Mouse (Mus musculus): ENCODE measurements around the gene Epb41l1. TPM values are rescaled to one million over a fixed set of nuclear protein-coding genes. Genes with fewer than 3 reads are reported as not detected.
A peak's percentile ranks its signal among the peaks of the same experiment; 100 is the strongest.

The Epb41l1 gene
- total and polyA plus RNA-seq, 3 experiments, result 0.09 to 8.4 (median 0.44) TPM

DNA sequence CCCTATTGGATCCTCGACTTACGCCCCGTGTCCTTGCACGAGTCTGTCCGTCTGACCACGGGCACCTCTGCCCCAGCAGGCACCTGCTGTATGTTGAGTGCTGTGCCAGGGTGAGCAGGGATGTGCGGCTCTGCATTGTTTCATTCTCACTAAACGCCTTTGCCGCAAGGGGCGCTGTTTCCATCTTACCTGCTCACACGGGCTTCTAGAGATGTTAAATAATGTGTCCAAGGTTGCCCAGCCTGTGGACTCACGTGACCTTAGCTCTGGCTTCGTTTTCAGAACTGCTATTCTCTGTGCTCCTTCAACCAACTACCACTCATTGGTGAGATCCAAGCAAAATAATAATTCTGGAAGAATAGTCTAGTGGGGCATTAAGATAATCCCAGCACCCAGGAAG, 61.6 kb downstream of the Epb41l1 start:
- Histone ChIP-seq H3K4me3 (ENCODE audit: low read depth, low read length) (no peak overlapping the region), H3K4me1 (ENCODE audit: insufficient read depth, low read depth, low read length) (no peaks in the 10 kb centered on the region), H3K36me3 (replicated peaks) (no peaks in the 10 kb centered on the region), H3K9me3 (replicated peaks) (no peaks in the 10 kb centered on the region; the same call in 1 of the 2 replicates), H3K27me3 (ENCODE audit: insufficient read depth, low read length) (peaks cover 41% of the 10 kb centered on the region)
- DNase-seq (ENCODE audit: low spot score), result no peak
- TF ChIP-seq POLR2AphosphoS5 (IDR thresholded peaks at IDR 0.05; ENCODE audit: insufficient replicate concordance, low read depth, low read length), result no peak
- peak; percentile 54 for TF ChIP-seq CTCF (IDR thresholded peaks at IDR 0.05; ENCODE audit: low read depth, low read length)
- ATAC-seq (ENCODE audit: extremely low read depth, insufficient number of reproducible peaks, low FRiP score, poor library complexity, severe bottlenecking), result no peak

DNA sequence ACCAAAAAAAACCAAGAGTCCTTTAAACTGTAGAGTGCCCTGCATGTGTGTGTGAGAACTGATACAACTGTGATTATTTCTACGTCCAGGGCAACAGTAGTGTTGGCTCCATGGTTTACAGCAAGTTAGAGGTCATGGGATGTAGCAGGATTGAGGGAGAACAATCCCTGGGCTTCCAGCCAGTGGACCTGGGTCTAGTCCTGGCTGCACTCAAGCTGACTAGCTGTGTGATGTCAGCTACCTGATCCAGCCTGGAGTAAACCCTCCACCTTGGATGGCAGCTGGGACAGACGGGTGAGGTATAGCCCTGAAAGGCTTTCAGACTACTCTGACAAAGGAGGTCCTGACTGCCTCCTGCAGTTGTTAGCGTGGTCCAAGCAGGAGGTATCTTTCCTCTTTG, 62.1 kb downstream of the Epb41l1 start:
- H3K27me3 ChIP-seq (ENCODE audit: insufficient read depth, low read length), result peaks cover 43% of the 10 kb centered on the region
- no peaks in the 10 kb centered on the region; the same call in 1 of the 2 replicates for H3K9me3 ChIP-seq (replicated peaks)
- no peak overlapping the region for H3K4me3 ChIP-seq (ENCODE audit: low read depth, low read length)
- no peaks in the 10 kb centered on the region for H3K36me3 ChIP-seq (replicated peaks)
- no peak for ATAC-seq (ENCODE audit: extremely low read depth, insufficient number of reproducible peaks, low FRiP score, poor library complexity, severe bottlenecking)
- TF ChIP-seq GATA2 (IDR thresholded peaks at IDR 0.05; ENCODE audit: borderline replicate concordance, low read depth, low read length) (no peak), TAL1 (conservative IDR thresholded peaks at IDR 0.05; ENCODE audit: low read depth, low read length) (no peak), CTCF (IDR thresholded peaks at IDR 0.05; ENCODE audit: low read depth, low read length) (no peak), POLR2AphosphoS5 (IDR thresholded peaks at IDR 0.05; ENCODE audit: insufficient replicate concordance, low read depth, low read length) (no peak), GATA1 (IDR thresholded peaks at IDR 0.05; ENCODE audit: borderline replicate concordance, low read length) (no peak)
- DNase-seq (ENCODE audit: low spot score), result no peak
- no peaks in the 10 kb centered on the region for H3K4me1 ChIP-seq (ENCODE audit: insufficient read depth, low read depth, low read length)

DNA sequence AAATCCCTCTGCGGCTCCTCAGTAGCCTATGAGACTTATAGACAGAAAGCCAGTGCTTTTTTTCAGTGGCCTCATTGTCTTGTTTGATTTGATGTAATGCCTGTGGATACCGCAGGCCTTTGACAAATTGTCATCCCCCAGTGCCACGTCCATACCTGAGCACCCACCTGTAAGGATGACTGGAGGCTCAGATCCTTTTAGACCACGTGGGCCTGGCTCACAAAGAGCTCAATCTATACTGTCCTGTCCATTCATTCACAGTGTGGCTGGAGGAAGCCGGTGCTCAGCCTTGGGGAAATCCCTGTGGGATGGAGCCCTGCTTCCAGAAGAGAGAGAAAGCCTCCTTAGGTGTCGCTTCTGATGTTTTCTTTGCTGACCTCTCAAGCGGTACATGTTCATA, 62.5 kb downstream of the Epb41l1 start:
- H3K4me3 ChIP-seq (ENCODE audit: low read depth, low read length), result no peak overlapping the region
- H3K4me1 ChIP-seq (ENCODE audit: insufficient read depth, low read depth, low read length), result no peaks in the 10 kb centered on the region
- ATAC-seq (ENCODE audit: extremely low read depth, insufficient number of reproducible peaks, low FRiP score, poor library complexity, severe bottlenecking) (no peak), DNase-seq (ENCODE audit: low spot score) (no peak)
- H3K36me3 ChIP-seq (replicated peaks), result no peaks in the 10 kb centered on the region
- TF ChIP-seq POLR2AphosphoS5 (IDR thresholded peaks at IDR 0.05; ENCODE audit: insufficient replicate concordance, low read depth, low read length), result no peak
- no peak for TF ChIP-seq CTCF (IDR thresholded peaks at IDR 0.05; ENCODE audit: low read depth, low read length)
- no peak for TF ChIP-seq GATA2 (IDR thresholded peaks at IDR 0.05; ENCODE audit: borderline replicate concordance, low read depth, low read length)
- TF ChIP-seq GATA1 (IDR thresholded peaks at IDR 0.05; ENCODE audit: borderline replicate concordance, low read length), result no peak
- TF ChIP-seq TAL1 (conservative IDR thresholded peaks at IDR 0.05; ENCODE audit: low read depth, low read length), result no peak
- no peaks in the 10 kb centered on the region; the same call in 1 of the 2 replicates for H3K9me3 ChIP-seq (replicated peaks)
- peaks cover 39% of the 10 kb centered on the region for H3K27me3 ChIP-seq (ENCODE audit: insufficient read depth, low read length)

DNA sequence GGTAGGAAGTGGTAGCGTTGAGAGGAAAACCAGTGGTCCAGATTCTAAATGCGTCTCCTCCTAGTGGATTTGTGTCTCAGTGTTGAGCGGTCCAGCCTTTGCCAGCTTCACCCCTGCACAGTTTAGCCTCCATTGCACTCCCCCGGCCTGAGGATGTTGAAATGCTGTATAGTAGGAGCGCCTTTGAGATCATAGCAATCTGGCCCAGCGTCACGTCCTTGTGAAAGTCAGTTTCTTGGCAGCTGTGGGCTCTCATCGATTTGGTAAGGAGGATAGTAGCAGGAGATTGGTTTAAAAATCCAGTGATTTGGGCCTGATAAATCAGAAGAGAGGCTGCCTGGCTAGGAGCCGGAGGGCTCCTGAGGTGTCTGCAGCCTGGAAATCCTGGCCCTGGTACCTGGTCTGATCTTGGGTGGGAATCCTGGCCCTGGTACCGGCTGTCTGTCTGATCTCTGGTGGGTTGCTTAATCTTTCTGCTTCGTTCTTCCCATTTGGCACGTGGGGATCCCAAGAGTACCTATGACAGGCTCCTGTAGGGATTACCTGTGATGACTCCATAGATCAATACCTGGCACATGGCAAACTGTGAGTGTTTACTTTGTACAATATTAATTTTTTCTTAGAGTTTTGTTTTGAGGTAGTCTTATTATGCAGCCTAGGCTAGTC, 65.5 kb downstream of the Epb41l1 start:
- H3K36me3 ChIP-seq (replicated peaks), result no peaks in the 10 kb centered on the region
- no peak overlapping the region for H3K4me3 ChIP-seq (ENCODE audit: low read depth, low read length)
- no peaks in the 10 kb centered on the region for H3K4me1 ChIP-seq (ENCODE audit: insufficient read depth, low read depth, low read length)
- H3K27me3 ChIP-seq (ENCODE audit: insufficient read depth, low read length), result peaks cover 24% of the 10 kb centered on the region
- no peak for TF ChIP-seq CTCF (IDR thresholded peaks at IDR 0.05; ENCODE audit: low read depth, low read length)
- no peak for TF ChIP-seq GATA2 (IDR thresholded peaks at IDR 0.05; ENCODE audit: borderline replicate concordance, low read depth, low read length)
- TF ChIP-seq TAL1 (conservative IDR thresholded peaks at IDR 0.05; ENCODE audit: low read depth, low read length), result no peak
- no peak for TF ChIP-seq GATA1 (IDR thresholded peaks at IDR 0.05; ENCODE audit: borderline replicate concordance, low read length)
- TF ChIP-seq POLR2AphosphoS5 (IDR thresholded peaks at IDR 0.05; ENCODE audit: insufficient replicate concordance, low read depth, low read length), result no peak
- no peaks in the 10 kb centered on the region; the same call in 1 of the 2 replicates for H3K9me3 ChIP-seq (replicated peaks)
- DNase-seq (ENCODE audit: low spot score) (no peak), ATAC-seq (ENCODE audit: extremely low read depth, insufficient number of reproducible peaks, low FRiP score, poor library complexity, severe bottlenecking) (no peak)

DNA sequence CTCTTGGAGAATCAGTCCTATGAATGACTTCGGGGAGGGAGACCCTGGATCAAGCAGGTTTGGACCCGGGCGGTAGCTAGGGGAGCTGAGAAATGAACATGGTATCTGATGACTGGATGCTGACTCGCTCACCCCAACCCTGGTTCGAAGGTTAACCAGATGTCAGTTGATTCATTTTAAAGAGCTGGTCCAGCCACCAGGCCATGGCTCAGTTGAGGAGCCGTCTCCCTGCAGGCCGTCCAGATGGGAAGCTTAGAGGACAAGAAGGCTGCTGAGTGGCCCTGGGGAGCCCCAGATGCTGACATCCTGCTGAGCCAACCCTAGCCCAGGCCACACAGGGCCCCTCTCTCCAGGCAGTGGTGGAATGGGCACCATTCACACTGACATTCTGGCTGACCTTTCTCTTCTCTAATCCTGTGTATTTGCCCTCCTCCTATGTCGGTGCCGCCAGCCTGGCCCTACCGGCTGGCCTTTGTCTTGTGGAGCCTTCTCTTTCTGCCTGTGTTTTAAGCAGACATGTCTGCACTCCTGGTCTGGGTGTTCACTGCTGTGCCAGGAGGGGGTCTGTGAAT, 67.0 kb downstream of the Epb41l1 start:
- H3K27me3 ChIP-seq (ENCODE audit: insufficient read depth, low read length), result peaks cover 25% of the 10 kb centered on the region
- TF ChIP-seq CTCF (IDR thresholded peaks at IDR 0.05; ENCODE audit: low read depth, low read length) (no peak), GATA2 (IDR thresholded peaks at IDR 0.05; ENCODE audit: borderline replicate concordance, low read depth, low read length) (no peak), GATA1 (IDR thresholded peaks at IDR 0.05; ENCODE audit: borderline replicate concordance, low read length) (no peak), POLR2AphosphoS5 (IDR thresholded peaks at IDR 0.05; ENCODE audit: insufficient replicate concordance, low read depth, low read length) (no peak), TAL1 (conservative IDR thresholded peaks at IDR 0.05; ENCODE audit: low read depth, low read length) (no peak)
- H3K36me3 ChIP-seq (replicated peaks), result no peaks in the 10 kb centered on the region
- no peak for DNase-seq (ENCODE audit: low spot score)
- no peak overlapping the region for H3K4me3 ChIP-seq (ENCODE audit: low read depth, low read length)
- no peaks in the 10 kb centered on the region for H3K4me1 ChIP-seq (ENCODE audit: insufficient read depth, low read depth, low read length)
- H3K9me3 ChIP-seq (replicated peaks), result no peaks in the 10 kb centered on the region; the same call in 1 of the 2 replicates
- no peak for ATAC-seq (ENCODE audit: extremely low read depth, insufficient number of reproducible peaks, low FRiP score, poor library complexity, severe bottlenecking)

DNA sequence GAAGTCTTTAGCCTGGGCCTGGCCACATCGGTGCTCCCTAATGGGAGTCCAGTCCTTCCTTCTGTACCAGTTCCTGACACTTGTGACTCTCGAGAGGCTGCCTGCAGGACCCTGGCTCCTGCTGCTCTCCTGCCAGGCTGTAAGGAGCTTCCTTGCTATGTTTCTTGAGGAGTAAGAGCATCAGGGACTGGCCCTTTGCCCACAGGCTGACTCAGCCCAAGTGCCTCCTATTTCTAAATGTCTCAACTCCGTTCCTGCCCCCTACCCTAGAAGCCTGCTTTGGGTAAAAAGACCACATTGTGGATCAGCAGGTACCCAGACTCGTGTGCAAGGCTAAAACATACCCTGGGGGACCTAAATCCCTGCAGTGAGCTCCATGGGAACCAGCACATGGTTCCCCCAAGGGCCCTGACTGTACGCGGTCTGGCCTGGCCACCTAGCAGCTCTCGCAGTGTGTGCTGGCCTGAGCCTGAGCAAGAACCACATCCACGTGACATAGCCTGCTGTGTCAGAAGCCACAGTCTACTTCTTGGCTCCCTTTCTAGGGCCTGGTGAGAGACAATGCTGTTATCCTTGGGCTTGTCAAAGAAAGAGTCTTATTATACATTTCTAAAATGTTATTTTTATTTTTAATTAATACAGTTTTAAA, 67.6 kb downstream of the Epb41l1 start:
- TF ChIP-seq CTCF (IDR thresholded peaks at IDR 0.05; ENCODE audit: low read depth, low read length) (no peak), POLR2AphosphoS5 (IDR thresholded peaks at IDR 0.05; ENCODE audit: insufficient replicate concordance, low read depth, low read length) (no peak), TAL1 (conservative IDR thresholded peaks at IDR 0.05; ENCODE audit: low read depth, low read length) (no peak), GATA1 (IDR thresholded peaks at IDR 0.05; ENCODE audit: borderline replicate concordance, low read length) (no peak), GATA2 (IDR thresholded peaks at IDR 0.05; ENCODE audit: borderline replicate concordance, low read depth, low read length) (no peak)
- H3K36me3 ChIP-seq (replicated peaks), result no peaks in the 10 kb centered on the region
- ATAC-seq (ENCODE audit: extremely low read depth, insufficient number of reproducible peaks, low FRiP score, poor library complexity, severe bottlenecking), result no peak
- no peak for DNase-seq (ENCODE audit: low spot score)
- no peaks in the 10 kb centered on the region for H3K4me1 ChIP-seq (ENCODE audit: insufficient read depth, low read depth, low read length)
- no peaks in the 10 kb centered on the region; the same call in 1 of the 2 replicates for H3K9me3 ChIP-seq (replicated peaks)
- H3K27me3 ChIP-seq (ENCODE audit: insufficient read depth, low read length), result peaks cover 23% of the 10 kb centered on the region
- H3K4me3 ChIP-seq (ENCODE audit: low read depth, low read length), result no peak overlapping the region
